Mouse (Mus musculus): ENCODE measurements around the gene Thpo.

DNA sequence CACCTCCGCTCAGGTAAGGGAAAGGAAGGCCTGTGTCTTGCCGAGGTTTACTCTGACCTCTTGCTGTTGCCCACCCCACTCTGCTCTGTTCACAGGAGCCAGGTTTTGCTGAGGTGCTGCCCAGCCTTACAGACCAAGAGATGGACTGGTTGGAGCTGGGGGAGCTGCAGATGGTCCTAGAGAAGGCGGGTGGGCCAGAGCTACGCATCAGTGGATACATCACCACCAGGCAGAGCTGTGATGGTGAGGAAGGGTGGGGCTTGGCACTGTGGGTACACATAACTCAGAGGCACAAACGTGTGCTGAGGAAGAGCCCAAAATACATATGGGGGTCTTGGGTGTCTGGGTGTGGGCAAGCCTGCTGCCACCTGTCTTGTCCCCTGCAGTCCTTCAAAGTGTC, 1.3 kb upstream of the Thpo start:
- TF ChIP-seq POLR2A (IDR thresholded peaks at IDR 0.05; ENCODE audit: insufficient read depth, low read depth, low read length) (no peak), EP300 (IDR thresholded peaks at IDR 0.05; ENCODE audit: insufficient read depth, low read depth, low read length) (no peak)
